Mouse (Mus musculus) limb, embryonic 14.5 days (tissue): ENCODE results near the gene Hcrt. TPM values are rescaled to one million over a fixed set of nuclear protein-coding genes. Genes with fewer than 3 reads are reported as not detected.

Experiments used
- ATAC-seq: fragments of 200-750 bp; cut with Nextera tagmentation; 2 replicates; pipeline ENCODE4 v1.8.0; 2017; ENCODE audit warnings: low read depth, moderate number of reproducible peaks, moderate TSS enrichment; ENCODE audit not compliant: low FRiP score
- DNase-seq: peaks from one replicate; pipeline ENCODE4 v3.0.0-alpha.2; 2015; ENCODE audit warnings: low spot score
- H3K27ac ChIP-seq: fragments of 300-500 bp; sonication (generic); replicated peaks from 2 replicates; pipeline ENCODE4 v1.5.1; 2014; ENCODE audit warnings: low read depth, mild to moderate bottlenecking, low read length, moderate library complexity, mixed read lengths
- H3K27me3 ChIP-seq: fragments of 300-500 bp; sonication (generic); 2 replicates; pipeline ENCODE4 v1.6.1; 2014; ENCODE audit warnings: low read length, mixed read lengths; ENCODE audit not compliant: control insufficient read depth, insufficient read depth
- H3K36me3 ChIP-seq: fragments of 300-500 bp; sonication (generic); 2 replicates; pipeline ENCODE4 v1.6.1; 2014; ENCODE audit warnings: mild to moderate bottlenecking, low read length, moderate library complexity, mixed read lengths; ENCODE audit not compliant: control insufficient read depth, insufficient read depth
- H3K4me1 ChIP-seq: fragments of 300-500 bp; sonication (generic); 2 replicates; pipeline ENCODE4 v1.6.1; 2014; ENCODE audit warnings: antibody characterized with exemption, low read length, mixed read lengths; ENCODE audit not compliant: control insufficient read depth, insufficient read depth
- H3K4me2 ChIP-seq: fragments of 300-500 bp; sonication (generic); replicated peaks from 2 replicates; pipeline ENCODE4 v1.6.1; 2014; ENCODE audit warnings: low read depth, mild to moderate bottlenecking, low read length, moderate library complexity; ENCODE audit not compliant: severe bottlenecking
- H3K4me3 ChIP-seq: fragments of 300-500 bp; sonication (generic); replicated peaks from 2 replicates; pipeline ENCODE4 v1.5.1; 2014; ENCODE audit warnings: low read length
- H3K9ac ChIP-seq: fragments of 300-500 bp; sonication (generic); 2 replicates; pipeline ENCODE4 v1.6.1; 2014; ENCODE audit warnings: mild to moderate bottlenecking, low read depth, low read length, moderate library complexity; ENCODE audit not compliant: severe bottlenecking
- H3K9me3 ChIP-seq: fragments of 300-500 bp; sonication (generic); 2 replicates; pipeline ENCODE4 v1.6.1; 2016; ENCODE audit warnings: low read length; ENCODE audit not compliant: control insufficient read depth
- POLR2A ChIP-seq: fragments of 200-500 bp; IDR thresholded peaks from 2 replicates; pipeline ENCODE4 v1.8.0; 2012; ENCODE audit warnings: inconsistent platforms, mild to moderate bottlenecking, moderate library complexity, borderline replicate concordance; ENCODE audit not compliant: insufficient read depth, insufficient read length; ENCODE audit errors: extremely low read depth
- WGBS: fragments of 180-500 bp; shearing (Covaris S2); extraction: QIAGEN DNeasy Blood & Tissue Kit; methylation state at CpG from one replicate; pipeline ENCODE4 v1.1.7; 2014; 5-methylcytosine and 5-hydroxymethylcytosine counted together
- polyA plus RNA-seq, 2 experiments: library from polyadenylated mRNA; depleted of rRNA in 1 of 2; stranded (reverse) in 1 of 2; unstranded in 1 of 2; fragments of >200 nt; fragmentation: Nextera tagmentation in 1 of 2; extraction: Ambion mirVana in 1 of 2; gene quantifications; 2 replicates each; pipeline versions ENCODE4 v1.2.1 to v1.2.3; 2012 to 2014

The Hcrt gene
- polyA plus RNA-seq, 2 experiments = not detected

DNA sequence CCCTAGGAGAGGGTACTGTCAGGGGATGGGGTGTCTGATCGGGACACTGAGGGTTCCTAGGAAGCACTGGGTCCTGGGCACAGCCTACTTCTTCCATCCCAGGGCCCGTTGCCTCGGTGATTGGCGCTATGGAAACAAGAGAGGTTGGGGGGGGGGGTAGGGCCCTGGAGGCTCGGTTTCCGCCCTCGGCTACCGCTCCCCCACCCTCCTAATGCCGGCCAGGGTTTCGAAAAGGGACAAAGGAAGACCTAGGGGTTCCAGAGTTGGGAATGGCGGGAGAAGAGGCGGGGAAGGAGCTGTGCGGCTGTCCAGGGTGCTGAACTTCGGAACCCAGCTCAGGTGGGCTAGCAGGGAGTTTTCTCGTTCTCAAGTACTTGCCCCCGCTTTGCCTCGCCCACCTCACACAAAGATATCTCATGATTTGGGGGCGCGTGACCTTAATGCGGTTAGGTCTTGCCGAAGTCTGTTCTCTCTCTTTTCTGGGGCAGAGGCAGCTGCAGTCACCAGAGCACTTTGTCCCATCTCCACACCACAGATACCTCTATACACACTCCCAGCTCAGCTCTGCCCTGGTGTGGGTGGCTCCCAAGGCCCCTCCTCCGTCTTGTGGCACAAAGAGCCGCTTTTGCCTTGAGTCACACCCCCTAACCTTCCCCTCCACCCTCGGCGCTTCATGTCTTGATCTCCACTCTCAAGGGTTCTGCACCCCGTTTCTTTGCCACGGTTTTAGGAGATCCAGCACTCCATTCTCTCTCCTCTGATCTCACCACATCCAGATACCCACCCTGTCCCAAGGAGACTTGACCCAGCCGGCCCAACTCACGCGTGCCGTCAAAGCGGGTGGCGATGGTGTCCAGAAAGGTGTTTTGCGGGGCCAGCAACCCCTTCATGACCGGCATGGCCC, 3.8 kb downstream of the Hcrt start:
- H3K36me3 ChIP-seq = no peaks in the 10 kb centered on the region
- H3K9me3 ChIP-seq = no peaks in the 10 kb centered on the region
- H3K4me2 ChIP-seq = peak overlapping the region; percentile 35
- H3K4me3 ChIP-seq = peak overlapping the region; percentile 17; the same call in 1 of the 2 replicates
- no peak for TF ChIP-seq POLR2A
- H3K27me3 ChIP-seq = peaks cover 42% of the 10 kb centered on the region
- WGBS = 3% methylated on average over 35 of the region's 35 CpGs
- DNase-seq (peak; percentile 58), ATAC-seq (no peak)
- H3K27ac ChIP-seq = no peak overlapping the region
- H3K4me1 ChIP-seq = no peaks in the 10 kb centered on the region
- H3K9ac ChIP-seq = no peak overlapping the region

DNA sequence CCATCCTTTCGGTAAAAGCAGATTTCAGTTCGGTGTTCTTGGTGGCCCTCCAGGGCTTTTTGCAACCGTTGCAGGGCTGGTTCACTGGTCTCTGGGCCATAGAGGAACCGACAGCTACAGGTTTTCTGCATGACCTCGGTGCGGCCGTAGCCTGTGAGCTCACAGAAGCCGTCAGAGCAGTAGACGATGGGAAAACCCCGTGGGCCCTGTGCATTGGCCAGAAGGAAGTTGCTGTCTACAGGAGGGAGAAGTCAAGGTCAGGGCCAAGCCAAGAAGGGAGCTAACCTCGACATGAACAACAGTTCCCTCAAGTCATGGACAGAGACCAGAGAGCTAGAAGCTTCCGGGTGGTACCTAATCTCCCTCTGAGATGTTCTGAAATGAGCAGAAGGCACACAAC, 5.2 kb downstream of the Hcrt start:
- Histone ChIP-seq H3K9me3 (no peaks in the 10 kb centered on the region), H3K9ac (no peak overlapping the region), H3K4me3 (no peak overlapping the region), H3K27me3 (peaks cover 41% of the 10 kb centered on the region), H3K4me1 (no peaks in the 10 kb centered on the region), H3K36me3 (no peaks in the 10 kb centered on the region), H3K4me2 (no peak overlapping the region), H3K27ac (no peak overlapping the region)
- ATAC-seq (no peak), DNase-seq (no peak)
- WGBS = 88% methylated on average over 12 of the region's 12 CpGs
- TF ChIP-seq POLR2A = no peak

DNA sequence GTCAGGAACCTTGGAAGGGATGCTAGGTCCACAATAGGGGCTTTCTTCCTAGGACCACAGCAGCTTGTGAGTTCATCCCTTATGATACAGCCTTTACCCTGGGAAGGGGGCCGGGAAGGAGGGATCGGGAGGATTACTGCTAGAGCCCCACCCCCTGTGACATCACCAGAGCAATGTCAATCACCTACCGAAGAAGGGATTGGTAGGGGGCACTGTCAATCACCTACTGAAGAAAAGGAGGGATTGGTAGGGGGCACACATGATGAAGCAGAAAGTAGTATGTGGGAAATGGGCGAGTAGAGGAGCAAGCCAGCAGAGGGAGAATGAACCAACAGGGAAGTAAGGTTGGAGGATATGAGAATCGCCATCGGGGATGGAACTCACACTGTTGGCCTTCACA, 6.3 kb downstream of the Hcrt start:
- Histone ChIP-seq H3K9me3 (no peaks in the 10 kb centered on the region), H3K9ac (no peak overlapping the region), H3K27ac (no peak overlapping the region), H3K4me2 (no peak overlapping the region), H3K27me3 (peaks cover 31% of the 10 kb centered on the region), H3K4me1 (no peaks in the 10 kb centered on the region), H3K4me3 (no peak overlapping the region), H3K36me3 (no peaks in the 10 kb centered on the region)
- ATAC-seq = no peak
- no peak for TF ChIP-seq POLR2A
- no peak for DNase-seq
- WGBS = 56% methylated on average over 6 of the region's 6 CpGs

DNA sequence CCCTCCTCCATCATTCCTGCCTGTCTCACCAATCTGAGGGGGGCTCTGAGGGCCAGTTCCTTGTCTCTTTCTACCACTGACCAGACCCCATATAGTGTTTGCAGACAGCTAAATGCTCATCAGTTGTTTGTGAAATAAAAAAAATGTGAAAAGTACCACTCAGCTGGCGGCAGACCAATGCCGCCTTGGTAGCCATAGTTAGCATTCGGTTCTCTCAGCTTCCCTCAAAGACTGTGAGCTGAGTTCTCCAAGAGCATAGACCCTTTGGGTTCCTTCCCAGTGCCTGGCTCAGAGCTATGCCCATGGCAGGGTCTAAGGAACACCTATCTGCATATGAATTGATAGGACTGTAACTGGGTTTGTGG, 8.1 kb downstream of the Hcrt start:
- no peak overlapping the region for H3K4me3 ChIP-seq
- 82% methylated on average over 3 of the region's 3 CpGs for WGBS
- DNase-seq (no peak), ATAC-seq (no peak)
- no peak overlapping the region for H3K4me2 ChIP-seq
- no peaks in the 10 kb centered on the region for H3K36me3 ChIP-seq
- H3K9me3 ChIP-seq = no peaks in the 10 kb centered on the region
- H3K9ac ChIP-seq = no peak overlapping the region
- no peak for TF ChIP-seq POLR2A
- H3K27ac ChIP-seq = no peak overlapping the region
- H3K27me3 ChIP-seq = peaks cover 15% of the 10 kb centered on the region
- no peaks in the 10 kb centered on the region for H3K4me1 ChIP-seq

DNA sequence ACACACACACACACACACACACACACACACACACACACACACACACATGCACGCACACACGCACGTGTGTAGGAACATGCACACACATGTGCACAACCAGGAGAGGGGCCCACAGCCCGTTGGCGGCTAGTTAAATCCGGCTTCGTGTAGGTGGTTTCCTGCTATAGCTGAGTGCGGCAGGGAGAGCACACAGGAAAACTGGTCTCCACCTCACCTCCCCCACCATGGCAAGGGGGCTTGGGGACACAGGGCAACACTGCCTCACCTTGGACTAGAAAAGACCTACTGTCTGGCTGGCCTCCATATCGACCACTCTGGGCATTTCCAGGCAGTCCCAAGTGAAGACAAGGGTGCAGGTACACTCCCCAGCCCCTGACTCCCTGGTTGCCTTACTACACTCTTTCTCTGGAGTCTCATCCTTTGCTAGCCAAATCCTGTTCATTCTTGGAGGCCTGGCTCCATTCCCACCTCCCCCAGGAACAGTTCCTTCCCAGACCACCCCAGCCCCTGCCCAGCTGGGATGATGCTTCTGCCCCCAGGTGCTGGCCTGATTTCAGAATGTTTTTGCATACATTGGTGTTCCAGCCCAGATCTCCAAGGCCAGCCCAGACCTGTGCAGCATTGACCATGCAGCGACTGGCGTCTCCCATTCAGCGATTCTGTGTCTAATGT, 8.6 kb downstream of the Hcrt start:
- H3K36me3 ChIP-seq = no peaks in the 10 kb centered on the region

More for the DNA sequence above, 8.6 kb downstream of the Hcrt start:
- WGBS = 88% methylated on average over 12 of the region's 12 CpGs
- H3K4me1 ChIP-seq = no peaks in the 10 kb centered on the region
- H3K27me3 ChIP-seq = peaks cover 10% of the 10 kb centered on the region
- ATAC-seq = no peak
- H3K27ac ChIP-seq = no peak overlapping the region
- TF ChIP-seq POLR2A = no peak
- no peak for DNase-seq
- H3K4me2 ChIP-seq = no peak overlapping the region
- H3K4me3 ChIP-seq = no peak overlapping the region
- H3K9ac ChIP-seq = no peak overlapping the region
- no peaks in the 10 kb centered on the region for H3K9me3 ChIP-seq
